Mouse (Mus musculus) forelimb bud, embryonic 11.5 days (tissue): ENCODE results near the gene Hist1h1d.
"Not testable (repeated sequence)": the region's sequence is repeated elsewhere in the genome, so short reads cannot be mapped to it uniquely, and the experiment has no call there.

Experiments
- DNase-seq: peaks from one replicate; pipeline ENCODE4 v3.0.0-alpha.2; 2012; ENCODE audit warnings: low read depth, low spot score

Hist1h1d gene

GRCm38 (mm10) chr13:23546694-23547093 lies 6.4 kb upstream of the Hist1h1d start:
- no peak for DNase-seq

- DNase-seq: no peak
These were observed 2.3 kb upstream of the Hist1h1d start for GRCm38 (mm10) chr13:23550761-23551145.

- DNase-seq: peak; percentile 97
These were observed 1.8 kb upstream of the Hist1h1d start, which contains the start of gene Hist1h4f for GRCm38 (mm10) chr13:23551146-23551834. Gene Hist1h4f, minus strand, starts transcription at chr13:23551648.

- no peak for DNase-seq
These were observed 839 bp upstream of the Hist1h1d start for GRCm38 (mm10) chr13:23551931-23552914.

GRCm38 (mm10) chr13:23554393-23554792 lies 1.3 kb downstream of the Hist1h1d start:
- DNase-seq: no peak

GRCm38 (mm10) chr13:23554925-23555838 lies 2.1 kb downstream of the Hist1h1d start:
- peak; percentile 93 for DNase-seq

GRCm38 (mm10) chr13:23555839-23556416 lies 2.9 kb downstream of the Hist1h1d start:
- peak; percentile 93 for DNase-seq

GRCm38 (mm10) chr13:23556906-23557305 lies 3.8 kb downstream of the Hist1h1d start:
- no peak for DNase-seq

GRCm38 (mm10) chr13:23560699-23561098 lies 7.6 kb downstream of the Hist1h1d start:
- DNase-seq: not testable (repeated sequence)

- DNase-seq: not testable (repeated sequence)
These were observed 8.4 kb downstream of the Hist1h1d start for GRCm38 (mm10) chr13:23561531-23561882.

GRCm38 (mm10) chr13:23561883-23562659 lies 9.0 kb downstream of the Hist1h1d start, which contains the start of gene Hist1h3e:
Gene Hist1h3e, minus strand, starts transcription at chr13:23562369.
- DNase-seq: peak; percentile 99

- DNase-seq: peak; percentile 80
These were observed 9.8 kb downstream of the Hist1h1d start for GRCm38 (mm10) chr13:23562699-23563462.

GRCm38 (mm10) chr13:23564482-23564881 lies 11.4 kb downstream of the Hist1h1d start:
- no peak for DNase-seq

GRCm38 (mm10) chr13:23570261-23571021 lies 17.4 kb downstream of the Hist1h1d start:
- DNase-seq: not testable (repeated sequence)

GRCm38 (mm10) chr13:23571022-23571503 lies 18.0 kb downstream of the Hist1h1d start, which contains the start of the genes Hist1h2ae and Hist1h2bg:
Gene Hist1h2ae, minus strand, starts transcription at chr13:23571220.
Gene Hist1h2bg, plus strand, starts transcription at chr13:23571396.
- DNase-seq: peak; percentile 95

- not testable (repeated sequence) for DNase-seq
These were observed 18.6 kb downstream of the Hist1h1d start for GRCm38 (mm10) chr13:23571504-23572217.

GRCm38 (mm10) chr13:23572218-23573033 lies 19.4 kb downstream of the Hist1h1d start:
- DNase-seq: no peak
